Mouse (Mus musculus) embryonic facial prominence, embryonic 11.5 days (tissue): ENCODE results near the gene Rgl1. TPM values are rescaled to one million over a fixed set of nuclear protein-coding genes. Genes with fewer than 3 reads are reported as not detected.
A peak's percentile ranks its signal among the peaks of the same experiment; 100 is the strongest.

Source experiments
- ATAC-seq: fragments of 200-750 bp; cut with Nextera tagmentation; replicated peaks from 2 replicates; pipeline ENCODE4 v1.8.0; 2017; ENCODE audit warnings: low read depth; ENCODE audit not compliant: insufficient number of reproducible peaks, low FRiP score, low TSS enrichment
- DNase-seq: peaks from one replicate; pipeline ENCODE4 v3.0.0-alpha.2; 2015; ENCODE audit warnings: low spot score
- H3K27ac ChIP-seq: fragments of 300-500 bp; sonication (generic); replicated peaks from 2 replicates; pipeline ENCODE4 v1.5.1; 2014; ENCODE audit warnings: mild to moderate bottlenecking, low read depth, low read length, control low read depth
- H3K27me3 ChIP-seq: fragments of 300-500 bp; sonication (generic); 2 replicates; pipeline ENCODE4 v1.6.1; 2014; ENCODE audit warnings: mild to moderate bottlenecking, low read length, moderate library complexity, mixed read lengths; ENCODE audit not compliant: control insufficient read depth, insufficient read depth
- H3K36me3 ChIP-seq: fragments of 300-500 bp; sonication (generic); replicated peaks from 2 replicates; pipeline ENCODE4 v1.6.1; 2014; ENCODE audit warnings: low read depth, mild to moderate bottlenecking, low read length, moderate library complexity, mixed read lengths; ENCODE audit not compliant: control insufficient read depth, insufficient read depth
- H3K4me1 ChIP-seq: fragments of 300-500 bp; sonication (generic); 2 replicates; pipeline ENCODE4 v1.6.1; 2014; ENCODE audit warnings: low read length, mixed read lengths; ENCODE audit not compliant: control insufficient read depth, insufficient read depth
- H3K4me2 ChIP-seq: fragments of 300-500 bp; sonication (generic); 2 replicates; pipeline ENCODE4 v1.6.1; 2014; ENCODE audit warnings: low read depth, mild to moderate bottlenecking, control low read depth, low read length, moderate library complexity
- H3K4me3 ChIP-seq: fragments of 300-500 bp; sonication (generic); 2 replicates; pipeline ENCODE4 v1.5.1; 2014; ENCODE audit warnings: low read depth, low read length, control low read depth
- H3K9ac ChIP-seq: fragments of 300-500 bp; sonication (generic); replicated peaks from 2 replicates; pipeline ENCODE4 v1.6.1; 2014; ENCODE audit warnings: mild to moderate bottlenecking, control low read depth, low read length
- H3K9me3 ChIP-seq: fragments of 300-500 bp; sonication (generic); replicated peaks from 2 replicates; pipeline ENCODE4 v1.6.1; 2016; ENCODE audit warnings: mild to moderate bottlenecking, low read length, inconsistent platforms, mixed read lengths; ENCODE audit not compliant: control insufficient read depth
- WGBS: fragments of 180-500 bp; shearing (Covaris S2); extraction: QIAGEN DNeasy Blood & Tissue Kit; methylation state at CpG from one replicate; pipeline ENCODE4 v1.1.7; 2014; 5-methylcytosine and 5-hydroxymethylcytosine counted together
- polyA plus RNA-seq: library from polyadenylated mRNA; unstranded; fragments of >200 nt; fragmentation: Nextera tagmentation; extraction: Ambion mirVana; gene quantifications from 2 replicates; pipeline ENCODE4 v1.2.1, GENCODE M21; 2014

The Rgl1 gene
- polyA plus RNA-seq, 1 experiment from 2014 or later: 26.0 TPM

DNA sequence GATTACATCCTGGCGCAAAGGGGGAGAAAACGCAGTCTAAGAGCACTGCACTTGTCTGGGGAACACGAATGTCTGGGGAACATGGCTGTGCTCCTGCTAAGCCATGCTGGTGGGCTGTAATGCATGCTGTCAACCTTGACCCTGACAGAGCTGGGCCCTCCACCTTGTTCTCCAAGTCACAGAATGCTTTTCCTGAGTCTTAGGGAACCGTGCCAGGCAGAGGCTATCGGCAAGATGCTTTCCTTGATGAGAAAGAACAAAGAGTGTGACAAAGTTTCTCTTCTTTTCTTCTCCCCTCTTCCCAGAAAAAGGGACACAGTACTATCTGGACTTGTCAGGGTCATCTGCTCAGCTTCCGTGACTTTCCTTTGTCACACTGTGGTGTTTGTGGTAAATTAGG is 203.3 kb downstream of the Rgl1 start:
- Histone ChIP-seq H3K36me3 (no peaks in the 10 kb centered on the region), H3K27me3 (no peaks in the 10 kb centered on the region)
- DNase-seq: no peak

DNA sequence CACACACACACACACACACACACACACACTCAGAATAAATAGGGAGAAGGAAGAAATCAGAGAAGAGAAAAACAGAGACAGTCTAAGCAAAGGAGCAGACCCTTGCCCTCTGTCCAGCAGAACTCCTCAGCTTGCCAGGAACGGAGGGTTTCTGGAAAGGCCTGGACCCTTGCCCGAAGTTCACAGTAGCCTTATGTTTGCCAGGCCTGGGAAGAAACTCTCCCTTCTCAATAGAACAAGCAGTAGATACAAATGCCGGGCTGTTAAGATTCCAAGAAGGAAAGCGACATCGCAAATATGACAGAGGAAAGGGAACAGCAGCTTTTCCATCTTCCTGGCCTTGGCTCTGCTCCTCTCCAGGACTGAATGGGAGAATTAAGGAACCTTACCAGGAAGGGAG is 205.7 kb downstream of the Rgl1 start:
- DNase-seq (no peak), ATAC-seq (no peak)
- WGBS: 77% methylated on average over 5 of the region's 5 CpGs
- Histone ChIP-seq H3K4me3 (no peak overlapping the region), H3K4me1 (peaks cover 2% of the 10 kb centered on the region), H3K27ac (no peak overlapping the region), H3K9ac (no peak overlapping the region), H3K4me2 (no peak overlapping the region), H3K36me3 (no peaks in the 10 kb centered on the region), H3K27me3 (no peaks in the 10 kb centered on the region), H3K9me3 (no peaks in the 10 kb centered on the region)

More for the DNA sequence above, 203.3 kb downstream of the Rgl1 start:
- Histone ChIP-seq H3K9ac (no peak overlapping the region), H3K9me3 (no peaks in the 10 kb centered on the region), H3K4me2 (no peak overlapping the region), H3K4me1 (peaks cover 2% of the 10 kb centered on the region), H3K27ac (0 out of 2 replicates have a peak overlapping the region, but pooled peaks have one; percentile 23), H3K4me3 (no peak overlapping the region)
- WGBS: 72% methylated on average over 6 of the region's 6 CpGs
- no peak for ATAC-seq

- no peaks in the 10 kb centered on the region for H3K9me3 ChIP-seq
- no peak for DNase-seq
- no peaks in the 10 kb centered on the region; the same call in 1 of the 2 replicates for H3K4me1 ChIP-seq
- WGBS: 67% methylated on average over 14 of the region's 14 CpGs
- H3K27ac ChIP-seq: no peak overlapping the region
- ATAC-seq: no peak
- no peak overlapping the region for H3K4me2 ChIP-seq
- H3K27me3 ChIP-seq: no peaks in the 10 kb centered on the region
- H3K4me3 ChIP-seq: no peak overlapping the region
- H3K9ac ChIP-seq: no peak overlapping the region
- H3K36me3 ChIP-seq: no peaks in the 10 kb centered on the region
Observed at GRCm38 (mm10) chr1:152556576-152557281, 209.4 kb downstream of the Rgl1 start.

DNA sequence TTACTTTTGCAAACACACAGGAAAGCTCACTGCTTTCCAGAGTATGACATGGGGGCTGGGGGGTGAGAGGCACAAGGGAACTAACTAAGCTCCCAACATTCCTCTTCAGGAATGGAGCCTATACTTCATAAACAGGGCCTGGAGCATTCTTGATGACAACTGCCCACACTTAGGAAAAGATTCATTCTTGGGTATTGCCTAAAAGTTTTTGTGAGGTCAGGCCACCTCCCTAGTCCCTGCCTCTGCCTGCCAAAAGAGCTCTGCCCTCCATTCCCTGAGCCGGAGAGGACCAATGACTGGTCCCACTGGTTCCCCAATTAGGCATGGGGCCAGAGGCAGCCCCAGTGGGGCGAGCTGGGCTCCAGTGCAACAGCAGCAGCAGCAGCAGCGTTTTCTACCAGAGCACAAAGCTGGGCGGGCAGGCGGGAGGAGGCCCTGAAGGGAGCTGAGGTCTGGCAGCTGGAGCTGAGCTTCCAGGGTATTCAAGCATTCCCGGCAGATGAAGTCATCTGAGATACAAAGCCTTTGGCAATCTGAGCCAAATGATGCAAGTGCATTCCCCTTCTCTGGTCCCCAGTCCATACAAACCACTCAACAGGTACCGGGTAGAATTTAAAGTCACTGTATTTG is 210.1 kb downstream of the Rgl1 start:
- Histone ChIP-seq H3K9ac (0 out of 2 replicates have a peak overlapping the region, but pooled peaks have one; percentile 8), H3K4me3 (no peak overlapping the region), H3K27ac (0 out of 2 replicates have a peak overlapping the region, but pooled peaks have one; percentile 25), H3K9me3 (no peaks in the 10 kb centered on the region), H3K4me2 (no peak overlapping the region), H3K27me3 (no peaks in the 10 kb centered on the region), H3K36me3 (no peaks in the 10 kb centered on the region), H3K4me1 (no peaks in the 10 kb centered on the region; the same call in 1 of the 2 replicates)
- ATAC-seq (peak; percentile 76), DNase-seq (peak; percentile 80)
- 18% methylated on average over 7 of the region's 7 CpGs for WGBS

DNA sequence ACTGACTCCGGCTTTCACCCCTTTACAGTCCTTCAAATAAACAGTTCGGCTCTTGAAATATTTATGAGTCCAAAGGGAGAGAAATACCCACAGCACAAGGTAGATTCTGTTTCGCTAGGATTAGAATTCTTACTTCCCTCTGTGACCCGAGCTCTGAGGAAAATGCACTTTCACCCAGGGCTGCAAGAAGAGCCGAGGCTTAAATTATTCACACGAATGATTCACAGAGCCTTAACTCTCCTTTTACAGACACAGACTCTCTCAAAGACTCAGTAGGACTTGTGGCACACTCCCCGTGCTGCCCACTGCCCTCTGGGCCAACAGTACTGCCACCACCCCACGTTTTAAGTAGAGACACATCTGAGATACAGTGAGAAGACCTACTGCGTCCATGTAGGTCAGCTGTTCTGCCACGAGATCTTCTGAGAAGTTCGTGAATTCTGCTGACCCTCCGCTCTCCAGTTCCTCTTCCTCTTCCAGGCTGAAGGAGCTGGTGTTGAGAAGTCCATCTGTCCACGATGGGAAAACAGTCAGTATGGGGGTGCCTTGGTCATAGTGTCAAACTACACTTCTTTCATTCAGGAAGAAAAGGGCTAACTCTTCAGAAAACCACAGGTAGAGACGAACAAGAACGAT is 212.1 kb downstream of the Rgl1 start:
- H3K36me3 ChIP-seq: no peaks in the 10 kb centered on the region
- ATAC-seq (no peak), DNase-seq (no peak)
- H3K4me1 ChIP-seq: no peaks in the 10 kb centered on the region; the same call in 1 of the 2 replicates
- H3K27ac ChIP-seq: no peak overlapping the region
- no peaks in the 10 kb centered on the region for H3K9me3 ChIP-seq
- no peak overlapping the region for H3K4me3 ChIP-seq
- no peaks in the 10 kb centered on the region for H3K27me3 ChIP-seq
- H3K4me2 ChIP-seq: no peak overlapping the region
- 79% methylated on average over 15 of the region's 15 CpGs for WGBS
- H3K9ac ChIP-seq: no peak overlapping the region

- Histone ChIP-seq H3K27me3 (no peaks in the 10 kb centered on the region), H3K4me3 (no peak overlapping the region), H3K9ac (no peak overlapping the region), H3K4me2 (no peak overlapping the region), H3K4me1 (no peaks in the 10 kb centered on the region; the same call in 1 of the 2 replicates), H3K27ac (no peak overlapping the region), H3K9me3 (no peaks in the 10 kb centered on the region), H3K36me3 (no peaks in the 10 kb centered on the region)
- ATAC-seq: no peak
- DNase-seq: no peak
- WGBS: 86% methylated on average over 3 of the region's 3 CpGs
Observed at GRCm38 (mm10) chr1:152550973-152551372, 215.2 kb downstream of the Rgl1 start.

GRCm38 (mm10) chr1:152550544-152550943 is 215.6 kb downstream of the Rgl1 start:
- Histone ChIP-seq H3K36me3 (no peaks in the 10 kb centered on the region), H3K9ac (no peak overlapping the region), H3K27me3 (no peaks in the 10 kb centered on the region), H3K9me3 (no peaks in the 10 kb centered on the region), H3K4me2 (no peak overlapping the region), H3K4me3 (no peak overlapping the region), H3K4me1 (no peaks in the 10 kb centered on the region), H3K27ac (no peak overlapping the region)
- ATAC-seq (no peak), DNase-seq (no peak)
- WGBS: 60% methylated on average over 2 of the region's 2 CpGs
